Comparison of ENCODE assay signal across 9 mouse cellular contexts in the genomic region with DNA sequence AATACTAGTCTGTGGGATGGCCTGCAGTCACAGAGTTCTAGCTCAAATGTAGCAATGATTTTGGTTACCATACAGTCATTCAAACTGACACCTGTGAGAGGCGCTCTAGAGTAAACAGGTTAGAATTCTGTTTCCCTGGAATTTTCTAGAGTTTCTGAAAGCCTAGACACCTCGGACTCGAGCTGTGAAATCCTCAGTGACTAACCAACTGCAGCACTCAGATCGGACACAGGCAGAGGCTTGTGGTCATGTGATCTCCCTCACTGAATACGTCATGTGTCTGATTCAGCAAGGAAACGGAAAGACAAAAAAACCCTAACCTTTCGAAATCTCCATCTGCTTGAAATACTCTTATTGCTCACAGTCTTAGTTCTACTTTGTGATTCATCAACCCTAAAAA.
DNase-seq lines count a peak whose midpoint lies in the region; ATAC-seq lines count a peak whose summit lies in the region.
"Had no signal": no experiment of that assay in that cellular context is flagged by ENCODE, and none has a peak within 500 bp of the region (broad histone marks: within the 10 kb centered on the region; RNA-seq: fewer than 3 reads in every experiment).

No protein-coding gene starts in this region.

- peak; percentile 6 to 28 for DNase-seq in heart, adult 9 months (ENCODE audit: low spot score in 2 of 2)
- no peak for DNase-seq in heart, postnatal 4 days
- DNase-seq in 416B (ENCODE audit: low read depth): peak; percentile 98
- DNase-seq in c-Kit-positive CD71-negative TER-119-negative erythroid progenitor cells, embryonic 14.5 days (ENCODE audit: low read depth): peak; percentile 57
- no peak for DNase-seq in cerebellum, adult 11-12 months
- DNase-seq in ovary, postnatal 14 days (ENCODE audit: low spot score): no peak
- DNase-seq in urinary bladder, postnatal 4 days (ENCODE audit: low spot score in 2 of 2): no peak
- DNase-seq: cerebellum, adult 8-10 months had no signal

- ATAC-seq in monocyte, adult 5-6 weeks (replicated peaks; ENCODE audit: insufficient number of reproducible peaks, low FRiP score, low TSS enrichment, poor library complexity, severe bottlenecking): peak; percentile 92

Comparison
In these comparisons a context has a peak if more than half of its experiments do, and no peak if none do; other contexts are left out.
1. DNase-seq: peak in heart, adult 9 months (2 of 2), 416B (single experiment) and c-Kit-positive CD71-negative TER-119-negative erythroid progenitor cells, embryonic 14.5 days (single experiment); none in heart, postnatal 4 days (single experiment), cerebellum, adult 11-12 months (single experiment), ovary, postnatal 14 days (single experiment) and urinary bladder, postnatal 4 days (0 of 2).